Mouse (Mus musculus) Patski (cell line): ENCODE results near the gene Stac. TPM values are rescaled to one million over a fixed set of nuclear protein-coding genes. Genes with fewer than 3 reads are reported as not detected.

Source experiments
- ATAC-seq: fragments of 100-300 bp; one replicate; pipeline ENCODE4 v1.8.0; 2021
- CTCF ChIA-PET: fragments of 350-600 bp; sonication (Branson Sonifier 250); formaldehyde crosslinking; loops from one replicate; lab custom pipeline; 2022; ENCODE audit warnings: inconsistent platforms; lab: Charles Lee
- POLR2A ChIA-PET: fragments of 350-600 bp; sonication (Branson Sonifier 250); formaldehyde crosslinking; loops from one replicate; lab custom pipeline; 2022; ENCODE audit warnings: antibody characterized with exemption, inconsistent platforms; lab: Charles Lee
- DNase-seq: peaks from one replicate; pipeline ENCODE4 v3.0.0-alpha.2; 2011; ENCODE audit warnings: low read depth, low spot score
- H3K27me3 ChIP-seq: fragments of 371-371 bp; one replicate; pipeline ENCODE4 v1.5.1; 2021
- CTCF ChIP-seq: fragments of 100-300 bp; IDR thresholded peaks from one replicate; pipeline ENCODE4 v1.5.1; 2021
- in situ Hi-C: fragments of 300-500 bp; cut with MboI; formaldehyde crosslinking; loops from 3 replicates; pipeline ENCODE4 v1.11.1; 2018; ENCODE audit warnings: low pct_unique_long_range_greater_than_20kb, mixed read lengths
- polyA plus RNA-seq: library from polyadenylated mRNA; unstranded; gene quantifications from one replicate; pipeline ENCODE4 v1.2.3, GENCODE M21; 2021

Stac gene
- polyA plus RNA-seq, 1 experiment from 2014 or later, result 0.08 TPM

DNA sequence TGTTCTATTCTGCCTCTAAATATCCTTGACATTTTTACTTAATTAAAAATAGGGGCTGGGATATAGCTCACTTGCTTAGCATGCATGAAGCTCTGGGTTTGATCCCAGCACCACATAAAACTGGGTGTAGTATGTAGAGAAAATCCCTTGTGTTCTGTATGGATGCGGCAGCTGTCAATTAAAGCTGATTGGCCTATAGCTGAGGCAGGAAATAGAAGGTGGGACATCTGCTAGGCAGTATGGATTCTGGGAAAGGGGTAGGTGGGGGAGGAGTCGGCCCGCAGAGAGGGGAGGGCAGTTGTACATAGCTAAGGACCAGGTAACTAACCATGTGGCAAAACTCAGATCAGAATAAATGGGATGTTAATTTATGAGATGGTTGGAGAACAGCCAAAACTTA lies 166.3 kb downstream of the Stac start:
- TF ChIP-seq CTCF, result no peak
- ChIA-PET POLR2A (no interaction called here), CTCF (interaction anchor here (0.8 to 1.7 kb wide), 3 partner anchors 9 to 26 kb away, joined by 3 to 4 read pairs (median 4); no protein-coding TSS in a partner anchor)
- no peaks in the 10 kb centered on the region for H3K27me3 ChIP-seq
- in situ Hi-C loops, result no loop called here
- ATAC-seq, result no peak
- DNase-seq, result no peak

DNA sequence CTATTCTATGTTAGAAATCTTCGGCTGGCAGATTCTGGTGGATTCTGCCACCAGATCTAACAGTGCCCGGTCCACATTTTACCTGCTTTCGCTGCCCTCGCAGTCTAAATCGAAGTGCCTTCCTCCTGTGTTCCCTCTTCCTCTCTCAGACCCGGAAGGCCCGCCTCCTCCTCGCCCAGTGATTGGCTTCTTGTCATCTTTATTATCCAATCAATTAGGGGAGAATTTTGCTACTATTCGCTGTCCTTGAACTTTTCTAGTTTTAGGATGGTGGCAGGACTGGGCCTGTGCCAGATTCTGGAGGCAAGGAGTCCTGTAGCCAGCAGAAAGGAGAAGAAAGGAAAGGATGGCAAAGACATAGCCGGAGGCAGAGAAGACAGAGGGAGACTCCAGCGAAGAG lies 167.0 kb downstream of the Stac start:
- ATAC-seq (no peak), DNase-seq (no peak)
- in situ Hi-C loops, result no loop called here
- ChIA-PET POLR2A (no interaction called here), CTCF (no interaction called here)
- TF ChIP-seq CTCF, result no peak
- no peaks in the 10 kb centered on the region for H3K27me3 ChIP-seq

- H3K27me3 ChIP-seq, result no peaks in the 10 kb centered on the region
- ChIA-PET POLR2A (no interaction called here), CTCF (no interaction called here)
- TF ChIP-seq CTCF, result no peak
- no peak for DNase-seq
- in situ Hi-C loops, result no loop called here
- ATAC-seq, result no peak
Observed at GRCm38 (mm10) chr9:111522226-111522625, 167.9 kb downstream of the Stac start.

- POLR2A ChIA-PET, result interaction anchor here (0.8 kb wide), 1 partner anchor 12 kb away, joined by 3 read pairs; no protein-coding TSS in a partner anchor
- CTCF ChIA-PET, result interaction anchor here (1.0 to 1.4 kb wide), 3 partner anchors 9 to 27 kb away, joined by 3 to 4 read pairs (median 4); no protein-coding TSS in a partner anchor
- DNase-seq (no peak), ATAC-seq (no peak)
- no peak for TF ChIP-seq CTCF
- in situ Hi-C loops, result no loop called here
- H3K27me3 ChIP-seq, result no peaks in the 10 kb centered on the region
Observed at GRCm38 (mm10) chr9:111515536-111515935, 174.6 kb downstream of the Stac start.

DNA sequence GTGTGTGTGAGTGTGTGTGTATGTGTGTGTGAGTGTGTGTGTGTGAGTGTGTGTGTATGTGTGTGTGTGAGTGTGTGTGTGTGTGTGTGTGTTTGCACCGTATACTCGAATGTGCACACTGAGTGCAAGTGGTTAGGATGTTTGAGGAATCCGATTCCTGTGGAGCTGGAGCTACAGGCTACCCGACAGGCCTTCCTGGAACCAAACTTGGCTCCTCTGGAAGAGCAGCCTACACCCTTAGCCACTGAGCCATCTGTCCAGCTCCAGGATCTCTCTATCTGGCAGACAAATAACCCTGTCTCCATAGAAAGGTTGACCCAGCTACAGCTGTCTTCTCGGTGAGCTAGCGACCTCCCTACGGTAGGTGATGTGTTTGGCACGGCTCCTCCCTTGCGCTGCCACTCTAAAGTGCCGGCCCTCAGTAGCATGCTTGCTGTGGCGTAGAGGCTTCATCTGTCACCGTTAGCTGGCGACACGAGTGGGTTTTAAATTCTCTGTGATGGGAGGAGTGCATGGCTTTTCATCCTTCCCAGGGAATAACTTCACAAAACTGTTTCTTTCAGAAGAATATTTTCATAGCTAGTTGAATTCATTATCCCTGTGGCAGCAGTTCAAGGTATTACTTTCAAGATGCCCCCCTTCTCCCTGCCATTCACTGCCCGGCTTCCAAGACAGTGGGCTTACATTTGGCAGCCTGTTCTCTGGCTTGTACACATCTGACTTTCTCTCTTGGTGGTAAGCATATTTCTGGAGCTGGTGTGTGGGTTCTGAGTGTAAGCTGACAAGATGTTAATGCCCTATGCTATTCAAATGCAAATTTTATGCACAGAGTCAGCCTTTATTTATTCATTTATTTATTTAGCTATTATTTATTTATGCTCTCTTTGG lies 175.3 kb downstream of the Stac start:
- TF ChIP-seq CTCF, result no peak
- DNase-seq, result no peak
- ATAC-seq, result no peak
- ChIA-PET POLR2A (interaction anchor here (0.8 kb wide), 1 partner anchor 11 kb away, joined by 3 read pairs; no protein-coding TSS in a partner anchor), CTCF (interaction anchor here (1.0 to 1.4 kb wide), 3 partner anchors 10 to 28 kb away, joined by 3 to 4 read pairs (median 4); no protein-coding TSS in a partner anchor)
- in situ Hi-C loops, result no loop called here
- no peaks in the 10 kb centered on the region for H3K27me3 ChIP-seq
